Mouse (Mus musculus): ENCODE results near the gene Olfr66.

GRCm38 (mm10) chr7:103874451-103874850 lies 11.6 kb downstream of the Olfr66 start:
- TF ChIP-seq CTCF (conservative IDR thresholded peaks at IDR 0.05 in 1 of 2, IDR thresholded peaks at IDR 0.05 in 1 of 2; ENCODE audit: low read depth in 2 of 2, low read length in 2 of 2) (peak; percentile 35 to 59; a peak in 3 of 4 replicates), MAFK (IDR thresholded peaks at IDR 0.05; ENCODE audit: insufficient replicate concordance, low read length) (no peak), MYC (IDR thresholded peaks at IDR 0.05; ENCODE audit: low read depth, low read length) (no peak), POLR2A (IDR thresholded peaks at IDR 0.05; ENCODE audit: low read depth, low read length) (no peak), CHD1 (IDR thresholded peaks at IDR 0.05; ENCODE audit: low read depth, low read length) (no peak), HCFC1 (IDR thresholded peaks at IDR 0.05; ENCODE audit: low read depth, low read length) (no peak), RCOR1 (conservative IDR thresholded peaks at IDR 0.05; ENCODE audit: low read depth, low read length) (no peak), ZC3H11A (IDR thresholded peaks at IDR 0.05; ENCODE audit: low read depth, low read length) (no peak), MAZ (IDR thresholded peaks at IDR 0.05; ENCODE audit: low read depth, low read length) (no peak)
